Mouse (Mus musculus): ENCODE results near the gene 2200002J24Rik.

GRCm38 (mm10) chr7:30664529-30665200, 34.1 kb upstream of the 2200002J24Rik start, which contains the start of gene Haus5:
- peak; percentile 60; the same call in 1 of the 2 replicates for TF ChIP-seq POLR2A (IDR thresholded peaks at IDR 0.05; ENCODE audit: borderline replicate concordance, extremely low read depth, insufficient read depth, insufficient read length, poor library complexity, severe bottlenecking)
- TF ChIP-seq CTCF (IDR thresholded peaks at IDR 0.05; ENCODE audit: borderline replicate concordance, extremely low read depth, insufficient read depth, insufficient read length) = no peak

Measured in brain, embryonic 14.5 days (tissue).